Mouse (Mus musculus) small intestine, adult 2 months (tissue): ENCODE data around the gene Nufip1.

Experiments used
- CTCF ChIP-seq: fragments of 200-500 bp; IDR thresholded peaks from 2 replicates; pipeline ENCODE4 v1.5.1; 2012; ENCODE audit warnings: low read depth, mild to moderate bottlenecking, control low read depth, inconsistent platforms, low read length, moderate library complexity, mixed read lengths; ENCODE audit not compliant: insufficient replicate concordance, insufficient read length; ENCODE audit errors: extremely low read depth
- POLR2A ChIP-seq: fragments of 200-500 bp; IDR thresholded peaks from 2 replicates; pipeline ENCODE4 v1.6.1; 2012; ENCODE audit warnings: low read depth, mild to moderate bottlenecking, control low read depth, inconsistent platforms, low read length, moderate library complexity

DNA sequence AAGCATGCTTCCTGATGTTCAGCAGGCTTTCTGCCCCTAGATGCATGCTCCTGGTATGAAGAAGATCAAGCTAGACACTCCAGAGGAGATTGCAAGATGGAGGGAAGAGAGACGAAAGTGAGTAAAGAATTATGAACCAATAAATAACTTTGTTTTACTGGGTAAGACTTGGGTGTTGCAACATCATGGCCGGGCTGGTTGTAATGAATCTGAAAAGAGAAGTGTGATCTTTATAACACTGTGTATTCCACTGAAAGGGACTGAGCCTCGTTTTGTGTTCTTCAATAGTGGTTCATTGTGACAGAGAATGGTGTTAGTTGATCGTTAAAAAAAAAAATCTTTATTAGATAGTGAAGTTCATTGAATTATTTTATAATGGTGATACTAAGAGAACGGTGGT, 5.1 kb downstream of the Nufip1 start:
- TF ChIP-seq POLR2A (no peak), CTCF (no peak)
